8 mouse cellular contexts compared by ENCODE assay signal in the genomic region with DNA sequence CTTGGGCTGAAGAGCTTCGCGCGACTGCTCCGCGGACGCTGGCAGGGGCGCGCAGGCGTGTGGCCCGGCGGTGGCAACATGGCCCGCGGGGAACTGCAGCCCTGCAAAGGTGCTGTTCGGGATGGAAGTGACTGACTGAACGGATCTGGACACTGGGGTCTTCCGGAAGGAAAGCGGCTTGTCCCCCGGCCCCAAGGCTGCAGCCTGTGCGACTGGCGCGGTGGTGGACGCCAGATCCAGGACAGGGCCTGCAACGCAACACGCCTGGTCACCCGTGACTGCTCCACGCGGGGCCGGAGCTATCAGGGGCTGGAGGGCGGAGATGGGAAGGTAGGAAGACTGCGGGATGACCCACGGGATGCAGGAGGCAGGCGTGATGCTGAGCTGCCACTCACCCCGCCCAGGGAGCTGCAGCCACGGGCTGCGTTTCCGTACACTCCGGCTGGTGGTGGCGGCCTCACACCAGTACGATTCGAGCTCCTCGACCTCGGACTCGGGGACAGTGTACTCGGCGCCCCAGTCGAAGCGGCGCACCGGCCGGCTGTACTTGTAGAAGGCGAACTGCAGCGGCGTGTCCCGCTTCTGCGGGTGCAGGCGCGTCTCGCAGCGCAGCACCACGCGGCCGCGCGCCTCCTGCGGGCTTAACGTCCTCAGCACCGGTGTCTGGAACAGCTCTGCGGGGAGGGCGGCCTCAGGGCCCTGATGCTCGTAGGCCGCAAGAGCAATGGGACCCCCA. TPM values are rescaled to one million over a fixed set of nuclear protein-coding genes. Genes with fewer than 3 reads are reported as not detected.
DNase-seq lines count a peak whose midpoint lies in the region; ATAC-seq and TF ChIP-seq lines count a peak whose summit lies in the region.

No protein-coding gene starts in this region.

- H3K4me1 ChIP-seq in E14TG2a.4 (replicated peaks; ENCODE audit: low read depth, low read length), result peaks cover 15% of the 10 kb centered on the region; the same call in 1 of the 2 replicates
- peaks cover 16% of the 10 kb centered on the region for H3K4me1 ChIP-seq in heart, embryonic 12.5 days (replicated peaks)
- H3K4me1 ChIP-seq in small intestine, adult 2 months (ENCODE audit: control insufficient read depth, insufficient read depth, insufficient read length, low read length), result peaks cover 8% of the 10 kb centered on the region; the same call in 1 of the 2 replicates

- H3K27me3 ChIP-seq in E14TG2a.4 (ENCODE audit: insufficient read depth, low read length), result peaks cover 37% of the 10 kb centered on the region
- H3K27me3 ChIP-seq in heart, embryonic 12.5 days (replicated peaks), result peaks cover 83% of the 10 kb centered on the region
- peaks cover 25% of the 10 kb centered on the region for H3K27me3 ChIP-seq in small intestine, adult 2 months (ENCODE audit: control insufficient read depth, insufficient read depth, low read length)

- under 1% methylated on average over 71 of the region's 71 CpGs for WGBS in heart, embryonic 12.5 days
- 3% methylated on average over 71 of the region's 71 CpGs for WGBS in small intestine, adult 2 months

- peak overlapping the region; percentile 92 for H3K4me2 ChIP-seq in heart, embryonic 12.5 days

- DNase-seq in gastrocnemius, adult 2 months, result peak; percentile 21
- no peak for DNase-seq in gastrocnemius, adult 8-10 months (ENCODE audit: low spot score in 2 of 2)
- DNase-seq in cerebellum, postnatal 14 days, result peak; percentile 61 to 65
- DNase-seq in layer of hippocampus, postnatal 10 days (ENCODE audit: low spot score in 2 of 2), result peak; percentile 41 to 58

- peak overlapping the region; percentile 58 for H3K9ac ChIP-seq in heart, embryonic 12.5 days

- no peaks in the 10 kb centered on the region for H3K36me3 ChIP-seq in E14TG2a.4 (ENCODE audit: insufficient read depth, low read length)
- no peaks in the 10 kb centered on the region for H3K36me3 ChIP-seq in heart, embryonic 12.5 days
- no peaks in the 10 kb centered on the region for H3K36me3 ChIP-seq in small intestine, adult 2 months (ENCODE audit: control insufficient read depth, insufficient read depth, low read length)

- H3K4me3 ChIP-seq in gastrocnemius, adult 2 months, result peak overlapping the region; percentile 56
- H3K4me3 ChIP-seq in E14TG2a.4 (replicated peaks; ENCODE audit: low read length), result peak overlapping the region; percentile 76
- peak overlapping the region; percentile 56 for H3K4me3 ChIP-seq in heart, embryonic 12.5 days
- peak overlapping the region; percentile 59 for H3K4me3 ChIP-seq in small intestine, adult 2 months (ENCODE audit: low read depth, low read length)

- H3K9me3 ChIP-seq in E14TG2a.4 (ENCODE audit: low read length), result no peaks in the 10 kb centered on the region
- H3K9me3 ChIP-seq in heart, embryonic 12.5 days (replicated peaks), result no peaks in the 10 kb centered on the region

- H3K27ac ChIP-seq in gastrocnemius, adult 2 months, result no peak overlapping the region
- no peak overlapping the region for H3K27ac ChIP-seq in heart, embryonic 12.5 days (ENCODE audit: poor library complexity, severe bottlenecking)
- no peak overlapping the region for H3K27ac ChIP-seq in small intestine, adult 2 months (ENCODE audit: insufficient read depth, low read depth, low read length)

- ATAC-seq in heart, embryonic 12.5 days (ENCODE audit: insufficient number of reproducible peaks, low FRiP score), result peak; percentile 63
- ATAC-seq in megakaryocyte-erythroid progenitor cell, adult 5-6 weeks (replicated peaks; ENCODE audit: low FRiP score, low TSS enrichment, poor library complexity, severe bottlenecking), result peak; percentile 51

- TF ChIP-seq POLR2A in small intestine, adult 2 months (IDR thresholded peaks at IDR 0.05; ENCODE audit: low read depth, low read length), result no peak

- no peak for TF ChIP-seq CTCF in gastrocnemius, adult 2 months (IDR thresholded peaks at IDR 0.05)
- TF ChIP-seq CTCF in E14TG2a.4 (conservative IDR thresholded peaks at IDR 0.05; ENCODE audit: low read length), result no peak
- no peak for TF ChIP-seq CTCF in small intestine, adult 2 months (IDR thresholded peaks at IDR 0.05; ENCODE audit: extremely low read depth, insufficient read length, insufficient replicate concordance, low read depth, low read length)

- intact Hi-C loops in gastrocnemius, adult 2 months (cut with DNase I), result no loop called here

RNA-seq across cellular contexts. Expression of a gene that starts 5.1 kb away (rescaled TPM):
- total RNA-seq in gastrocnemius, adult 2 months (2021), result not detected
- total RNA-seq in gastrocnemius, adult 8-10 months (2022), result not detected
- not detected in 2 replicates for polyA plus RNA-seq in heart, embryonic 12.5 days (2016; fragmentation: Nextera tagmentation; extraction: Ambion mirVana)
- under 1 TPM; 0.51 to 0.66 TPM for total RNA-seq in layer of hippocampus, postnatal 10 days (2021)
- total RNA-seq in megakaryocyte-erythroid progenitor cell, adult 5-6 weeks (2014; fragmentation: Nextera tagmentation), result 0.50 TPM in 1 of 2 replicates, not detected in the other
- not detected in 2 replicates for total RNA-seq in megakaryocyte-erythroid progenitor cell, adult 5-6 weeks (2017)
- polyA plus RNA-seq in small intestine, adult 2 months (2012; rRNA removed), result 0.61 and 0.89 TPM in 2 replicates

RNA-seq across cellular contexts. Expression of a gene that starts 19.8 kb away (rescaled TPM):
- not detected for total RNA-seq in gastrocnemius, adult 2 months (2021)
- not detected for total RNA-seq in gastrocnemius, adult 8-10 months (2022)
- polyA plus RNA-seq in heart, embryonic 12.5 days (2016; fragmentation: Nextera tagmentation; extraction: Ambion mirVana), result 0.26 TPM in 1 of 2 replicates, not detected in the other
- total RNA-seq in layer of hippocampus, postnatal 10 days (2021), result not detected
- 2.4 TPM in 1 of 2 replicates, not detected in the other for total RNA-seq in megakaryocyte-erythroid progenitor cell, adult 5-6 weeks (2014; fragmentation: Nextera tagmentation)
- 0.69 TPM in 1 of 2 replicates, not detected in the other for total RNA-seq in megakaryocyte-erythroid progenitor cell, adult 5-6 weeks (2017)
- 1.8 and 4.2 TPM in 2 replicates for polyA plus RNA-seq in small intestine, adult 2 months (2012; rRNA removed)

RNA-seq across cellular contexts. Expression of a gene that starts 22.3 kb away (rescaled TPM):
- 1 to 10 TPM; 4.0 to 4.1 TPM for total RNA-seq in gastrocnemius, adult 2 months (2021)
- 1 to 10 TPM; 6.4 to 7.9 (median 6.8) TPM for total RNA-seq in gastrocnemius, adult 8-10 months (2022)
- 28.4 and 28.8 TPM in 2 replicates for polyA plus RNA-seq in heart, embryonic 12.5 days (2016; fragmentation: Nextera tagmentation; extraction: Ambion mirVana)
- total RNA-seq in layer of hippocampus, postnatal 10 days (2021), result 10 to 100 TPM; 15.5 to 16.3 TPM
- total RNA-seq in megakaryocyte-erythroid progenitor cell, adult 5-6 weeks (2014; fragmentation: Nextera tagmentation), result 22.9 and 24.2 TPM in 2 replicates
- total RNA-seq in megakaryocyte-erythroid progenitor cell, adult 5-6 weeks (2017), result 9.7 and 12.5 TPM in 2 replicates
- polyA plus RNA-seq in small intestine, adult 2 months (2012; rRNA removed), result 5.5 and 8.0 TPM in 2 replicates

RNA-seq across cellular contexts. Expression of a gene that starts 22.8 kb away (rescaled TPM):
- under 1 TPM in 1 of 2 experiments, not detected in 1; 0.39 TPM for total RNA-seq in gastrocnemius, adult 2 months (2021)
- under 1 TPM in 2 of 4 experiments, not detected in 2; 0.41 to 0.61 TPM for total RNA-seq in gastrocnemius, adult 8-10 months (2022)
- polyA plus RNA-seq in heart, embryonic 12.5 days (2016; fragmentation: Nextera tagmentation; extraction: Ambion mirVana), result 0.43 and 0.62 TPM in 2 replicates
- under 1 TPM; 0.62 to 0.87 TPM for total RNA-seq in layer of hippocampus, postnatal 10 days (2021)
- total RNA-seq in megakaryocyte-erythroid progenitor cell, adult 5-6 weeks (2014; fragmentation: Nextera tagmentation), result 1.3 TPM in 1 of 2 replicates, not detected in the other
- total RNA-seq in megakaryocyte-erythroid progenitor cell, adult 5-6 weeks (2017), result 0.75 and 1.0 TPM in 2 replicates
- polyA plus RNA-seq in small intestine, adult 2 months (2012; rRNA removed), result 1.1 and 1.5 TPM in 2 replicates

RNA-seq across cellular contexts. Expression of a gene that starts 40.1 kb away (rescaled TPM):
- 10 to 100 TPM; 17.3 to 19.0 TPM for total RNA-seq in gastrocnemius, adult 2 months (2021)
- 10 to 100 TPM; 16.5 to 20.3 (median 18.0) TPM for total RNA-seq in gastrocnemius, adult 8-10 months (2022)
- 15.0 and 16.7 TPM in 2 replicates for polyA plus RNA-seq in heart, embryonic 12.5 days (2016; fragmentation: Nextera tagmentation; extraction: Ambion mirVana)
- 10 to 100 TPM; 22.6 to 23.1 TPM for total RNA-seq in layer of hippocampus, postnatal 10 days (2021)
- 12.5 and 12.6 TPM in 2 replicates for total RNA-seq in megakaryocyte-erythroid progenitor cell, adult 5-6 weeks (2014; fragmentation: Nextera tagmentation)
- 11.8 and 12.7 TPM in 2 replicates for total RNA-seq in megakaryocyte-erythroid progenitor cell, adult 5-6 weeks (2017)
- polyA plus RNA-seq in small intestine, adult 2 months (2012; rRNA removed), result 4.4 and 8.4 TPM in 2 replicates

Comparison
In these comparisons a context has a peak if more than half of its experiments do, and no peak if none do; other contexts are left out.
1. DNase-seq: peak in gastrocnemius, adult 2 months (single experiment), cerebellum, postnatal 14 days (2 of 2) and layer of hippocampus, postnatal 10 days (2 of 2); none in gastrocnemius, adult 8-10 months (0 of 2).
2. Peak in every context shown above with its lines, with median percentiles within 50 percentile points of each other: H3K4me3 ChIP-seq.